Mouse (Mus musculus): ENCODE measurements around the gene Ube2o. TPM values are rescaled to one million over a fixed set of nuclear protein-coding genes. Genes with fewer than 3 reads are reported as not detected.

The Ube2o gene
- polyA plus RNA-seq, 1 experiment from 2014 or later: 9.8 TPM

- peak overlapping the region; percentile 42 for H3K9ac ChIP-seq (ENCODE audit: low read length)
- WGBS: under 1% methylated on average over 63 of the region's 63 CpGs
- DNase-seq (ENCODE audit: low spot score) (peak; percentile 70), ATAC-seq (replicated peaks; ENCODE audit: low FRiP score, low TSS enrichment, low read depth) (peak; percentile 13; the same call in 1 of the 2 replicates)
- H3K36me3 ChIP-seq (ENCODE audit: control insufficient read depth, insufficient read depth, low read length): 0 out of 2 replicates have a peak, but pooled peaks cover 4% of the 10 kb centered on the region
- peak overlapping the region; percentile 98 for H3K4me2 ChIP-seq (ENCODE audit: low read length)
- H3K27ac ChIP-seq (ENCODE audit: low read depth): no peak overlapping the region
- peaks cover 45% of the 10 kb centered on the region for H3K27me3 ChIP-seq (replicated peaks; ENCODE audit: control insufficient read depth, insufficient read depth, low read length)
- H3K4me3 ChIP-seq (ENCODE audit: low read depth, low read length): peak overlapping the region; percentile 49
- H3K9me3 ChIP-seq (ENCODE audit: control insufficient read depth, low read length): no peaks in the 10 kb centered on the region
- peaks cover 23% of the 10 kb centered on the region for H3K4me1 ChIP-seq (replicated peaks; ENCODE audit: control insufficient read depth, insufficient read depth, low read length)
Measured at GRCm38 (mm10) chr11:116533341-116534153, 47.7 kb downstream of the Ube2o start.

DNA sequence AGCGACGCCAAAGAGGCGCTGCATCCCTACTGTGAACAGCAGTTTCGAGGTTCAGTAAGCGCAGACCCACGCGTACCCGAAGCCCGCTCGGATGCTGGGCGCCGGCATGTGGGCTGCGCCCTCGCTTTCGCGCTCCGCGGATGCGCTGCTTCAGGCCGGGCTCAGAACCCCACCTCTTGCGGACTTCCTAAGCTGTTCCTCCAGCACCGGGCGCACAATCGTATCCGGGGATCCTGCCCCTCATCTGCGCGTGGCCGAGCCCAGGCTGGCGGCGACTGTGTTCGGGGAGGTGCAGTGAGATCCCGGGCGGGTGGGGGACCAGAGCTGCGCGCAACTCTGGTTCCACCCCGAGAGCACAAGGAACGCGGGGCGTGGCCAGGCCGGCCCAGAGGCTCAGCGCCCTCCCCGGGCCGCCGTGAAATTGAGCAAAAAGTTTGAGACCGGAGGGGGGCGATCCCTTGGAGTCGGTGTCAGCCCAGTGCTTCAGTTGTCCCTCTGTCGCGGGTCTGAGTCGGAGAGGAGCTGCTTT lies 48.4 kb downstream of the Ube2o start:
- Histone ChIP-seq H3K4me1 (replicated peaks; ENCODE audit: control insufficient read depth, insufficient read depth, low read length) (peaks cover 23% of the 10 kb centered on the region), H3K36me3 (ENCODE audit: control insufficient read depth, insufficient read depth, low read length) (no peaks in the 10 kb centered on the region), H3K27ac (ENCODE audit: low read depth) (no peak overlapping the region), H3K4me2 (ENCODE audit: low read length) (peak overlapping the region; percentile 98), H3K27me3 (replicated peaks; ENCODE audit: control insufficient read depth, insufficient read depth, low read length) (peaks cover 45% of the 10 kb centered on the region), H3K9ac (ENCODE audit: low read length) (peak overlapping the region; percentile 42), H3K4me3 (ENCODE audit: low read depth, low read length) (peak overlapping the region; percentile 49), H3K9me3 (ENCODE audit: control insufficient read depth, low read length) (no peaks in the 10 kb centered on the region)
- under 1% methylated on average over 50 of the region's 50 CpGs for WGBS
- ATAC-seq (replicated peaks; ENCODE audit: low FRiP score, low TSS enrichment, low read depth): peak; percentile 37; the same call in 1 of the 2 replicates
- DNase-seq (ENCODE audit: low spot score): peak; percentile 82

GRCm38 (mm10) chr11:116532262-116532809 lies 48.9 kb downstream of the Ube2o start:
- Histone ChIP-seq H3K4me1 (replicated peaks; ENCODE audit: control insufficient read depth, insufficient read depth, low read length) (peaks cover 23% of the 10 kb centered on the region), H3K27me3 (replicated peaks; ENCODE audit: control insufficient read depth, insufficient read depth, low read length) (peaks cover 45% of the 10 kb centered on the region), H3K4me3 (ENCODE audit: low read depth, low read length) (peak overlapping the region; percentile 49), H3K36me3 (ENCODE audit: control insufficient read depth, insufficient read depth, low read length) (no peaks in the 10 kb centered on the region), H3K9ac (ENCODE audit: low read length) (peak overlapping the region; percentile 42), H3K9me3 (ENCODE audit: control insufficient read depth, low read length) (no peaks in the 10 kb centered on the region), H3K27ac (ENCODE audit: low read depth) (no peak overlapping the region), H3K4me2 (ENCODE audit: low read length) (peak overlapping the region; percentile 98)
- DNase-seq (ENCODE audit: low spot score): peak; percentile 77
- ATAC-seq (replicated peaks; ENCODE audit: low FRiP score, low TSS enrichment, low read depth): peak; percentile 16; the same call in 1 of the 2 replicates
- under 1% methylated on average over 30 of the region's 30 CpGs for WGBS

GRCm38 (mm10) chr11:116531371-116532191 lies 49.7 kb downstream of the Ube2o start:
- DNase-seq (ENCODE audit: low spot score): peak; percentile 70
- peak overlapping the region; percentile 34 for H3K9ac ChIP-seq (ENCODE audit: low read length)
- H3K27ac ChIP-seq (ENCODE audit: low read depth): no peak overlapping the region
- 2% methylated on average over 48 of the region's 48 CpGs for WGBS
- peaks cover 45% of the 10 kb centered on the region for H3K27me3 ChIP-seq (replicated peaks; ENCODE audit: control insufficient read depth, insufficient read depth, low read length)
- ATAC-seq (replicated peaks; ENCODE audit: low FRiP score, low TSS enrichment, low read depth): no peak
- peaks cover 23% of the 10 kb centered on the region for H3K4me1 ChIP-seq (replicated peaks; ENCODE audit: control insufficient read depth, insufficient read depth, low read length)
- no peaks in the 10 kb centered on the region for H3K36me3 ChIP-seq (ENCODE audit: control insufficient read depth, insufficient read depth, low read length)
- H3K9me3 ChIP-seq (ENCODE audit: control insufficient read depth, low read length): no peaks in the 10 kb centered on the region
- peak overlapping the region; percentile 98 for H3K4me2 ChIP-seq (ENCODE audit: low read length)
- peak overlapping the region; percentile 49 for H3K4me3 ChIP-seq (ENCODE audit: low read depth, low read length)

- Histone ChIP-seq H3K9me3 (ENCODE audit: control insufficient read depth, low read length) (no peaks in the 10 kb centered on the region), H3K27ac (ENCODE audit: low read depth) (no peak within 1 kb of the TSS), H3K4me2 (ENCODE audit: low read length) (peak within 1 kb of the TSS; percentile 98), H3K36me3 (ENCODE audit: control insufficient read depth, insufficient read depth, low read length) (no peaks in the 10 kb centered on the region), H3K9ac (ENCODE audit: low read length) (peak within 1 kb of the TSS; percentile 34), H3K27me3 (replicated peaks; ENCODE audit: control insufficient read depth, insufficient read depth, low read length) (peaks cover 45% of the 10 kb centered on the region), H3K4me1 (replicated peaks; ENCODE audit: control insufficient read depth, insufficient read depth, low read length) (peaks cover 23% of the 10 kb centered on the region), H3K4me3 (ENCODE audit: low read depth, low read length) (peak within 1 kb of the TSS; percentile 49)
- DNase-seq (ENCODE audit: low spot score) (peak; percentile 63), ATAC-seq (replicated peaks; ENCODE audit: low FRiP score, low TSS enrichment, low read depth) (no peak)
- whole genome bisulfite sequencing: 35% methylated on average over 11 of the region's 11 CpGs
Measured at GRCm38 (mm10) chr11:116530187-116531147, 50.8 kb downstream of the Ube2o start, which contains the start of gene Sphk1. Sphk1 (plus strand) TSS chr11:116530925.

GRCm38 (mm10) chr11:116528636-116529320 lies 52.5 kb downstream of the Ube2o start:
- ATAC-seq (replicated peaks; ENCODE audit: low FRiP score, low TSS enrichment, low read depth) (no peak), DNase-seq (ENCODE audit: low spot score) (no peak)
- no peak overlapping the region for H3K27ac ChIP-seq (ENCODE audit: low read depth)
- no peaks in the 10 kb centered on the region for H3K9me3 ChIP-seq (ENCODE audit: control insufficient read depth, low read length)
- H3K4me2 ChIP-seq (ENCODE audit: low read length): no peak overlapping the region
- peaks cover 41% of the 10 kb centered on the region for H3K27me3 ChIP-seq (replicated peaks; ENCODE audit: control insufficient read depth, insufficient read depth, low read length)
- peaks cover 21% of the 10 kb centered on the region for H3K4me1 ChIP-seq (replicated peaks; ENCODE audit: control insufficient read depth, insufficient read depth, low read length)
- H3K9ac ChIP-seq (ENCODE audit: low read length): no peak overlapping the region
- no peak overlapping the region for H3K4me3 ChIP-seq (ENCODE audit: low read depth, low read length)
- 91% methylated on average over 8 of the region's 8 CpGs for WGBS
- H3K36me3 ChIP-seq (ENCODE audit: control insufficient read depth, insufficient read depth, low read length): no peaks in the 10 kb centered on the region

GRCm38 (mm10) chr11:116523699-116524189 lies 57.5 kb downstream of the Ube2o start:
- Histone ChIP-seq H3K27me3 (replicated peaks; ENCODE audit: control insufficient read depth, insufficient read depth, low read length) (no peaks in the 10 kb centered on the region; the same call in 1 of the 2 replicates), H3K36me3 (ENCODE audit: control insufficient read depth, insufficient read depth, low read length) (no peaks in the 10 kb centered on the region), H3K27ac (ENCODE audit: low read depth) (0 out of 2 replicates have a peak overlapping the region, but pooled peaks have one; percentile 19), H3K4me2 (ENCODE audit: low read length) (no peak overlapping the region), H3K9ac (ENCODE audit: low read length) (0 out of 2 replicates have a peak overlapping the region, but pooled peaks have one; percentile 2), H3K9me3 (ENCODE audit: control insufficient read depth, low read length) (no peaks in the 10 kb centered on the region), H3K4me1 (replicated peaks; ENCODE audit: control insufficient read depth, insufficient read depth, low read length) (peaks cover 13% of the 10 kb centered on the region; the same call in 1 of the 2 replicates), H3K4me3 (ENCODE audit: low read depth, low read length) (no peak overlapping the region)
- WGBS: 57% methylated on average over 5 of the region's 5 CpGs
- DNase-seq (ENCODE audit: low spot score): no peak
- ATAC-seq (replicated peaks; ENCODE audit: low FRiP score, low TSS enrichment, low read depth): 0 out of 2 replicates have a peak, but pooled peaks have one; percentile 12

Measured in intestine, embryonic 14.5 days (tissue).